Mouse (Mus musculus) frontal cortex, postnatal 10 days (tissue): ENCODE measurements at regions not wholly inside any gene's neighbourhood (a gene's known extent, or its start where the extent isn't known, plus 50 kb on each side); places are given as distances from the start of the nearest gene placed in this dataset.

ENCODE experiments used
- DNase-seq, 2 experiments: peaks; one replicate each; pipeline ENCODE4 v3.0.0; 2022; ENCODE audit warnings: low spot score in 2 of 2, mixed read lengths in 1 of 2

DNA sequence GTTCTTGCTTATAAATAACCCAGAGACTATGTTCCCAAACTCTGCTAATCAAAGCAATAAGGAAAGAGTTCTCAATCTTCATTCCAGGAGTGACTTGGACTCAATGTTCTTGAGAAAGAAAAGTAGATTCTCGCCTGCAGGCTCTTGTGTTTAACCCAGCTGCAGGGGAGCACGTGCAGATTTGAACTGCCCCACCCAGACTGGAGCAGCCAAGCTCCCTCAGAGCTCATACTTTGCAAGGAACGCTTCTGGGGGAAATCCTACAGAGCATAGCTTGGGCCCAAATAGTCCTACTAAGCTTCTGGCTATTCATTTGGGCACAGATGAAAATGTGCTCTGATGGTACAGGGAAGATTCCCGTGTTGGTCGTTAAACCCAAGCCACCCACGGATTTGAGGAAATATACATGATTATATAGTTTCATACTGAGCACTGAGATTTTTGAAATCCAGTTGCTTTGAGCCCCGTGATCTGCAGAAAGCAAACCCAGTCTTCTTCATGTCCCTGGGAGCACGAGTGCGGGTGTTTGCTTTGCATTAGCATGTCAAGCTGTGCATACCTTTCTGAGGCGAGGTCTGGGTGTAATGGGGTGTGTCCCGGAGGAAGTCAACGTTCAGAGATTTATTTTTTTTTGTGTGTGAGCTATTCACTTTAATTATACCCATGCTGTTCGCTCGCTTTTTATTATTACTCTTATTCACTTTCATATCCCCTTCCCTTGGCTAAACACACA is 99.1 kb upstream of the Trp63 start:
- no peak for DNase-seq

DNA sequence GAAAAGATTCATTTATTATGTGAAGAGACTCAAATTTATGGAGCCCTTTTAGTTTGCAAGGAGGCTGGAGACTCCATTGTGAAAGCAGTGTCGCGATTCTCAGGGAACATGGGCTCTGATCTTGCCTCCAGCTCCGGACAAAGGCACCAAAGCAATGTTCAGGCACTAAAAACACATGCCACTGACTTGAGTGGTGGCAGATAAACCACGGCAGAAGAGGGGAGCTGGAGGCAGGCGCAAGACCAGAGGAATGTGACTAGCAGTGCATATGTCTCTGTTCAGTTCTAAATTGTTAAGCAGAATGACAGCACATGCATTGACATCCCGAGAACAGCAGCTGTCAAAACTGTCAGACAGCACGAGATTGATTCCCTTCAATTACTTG is 98.5 kb upstream of the Trp63 start:
- no peak for DNase-seq

DNA sequence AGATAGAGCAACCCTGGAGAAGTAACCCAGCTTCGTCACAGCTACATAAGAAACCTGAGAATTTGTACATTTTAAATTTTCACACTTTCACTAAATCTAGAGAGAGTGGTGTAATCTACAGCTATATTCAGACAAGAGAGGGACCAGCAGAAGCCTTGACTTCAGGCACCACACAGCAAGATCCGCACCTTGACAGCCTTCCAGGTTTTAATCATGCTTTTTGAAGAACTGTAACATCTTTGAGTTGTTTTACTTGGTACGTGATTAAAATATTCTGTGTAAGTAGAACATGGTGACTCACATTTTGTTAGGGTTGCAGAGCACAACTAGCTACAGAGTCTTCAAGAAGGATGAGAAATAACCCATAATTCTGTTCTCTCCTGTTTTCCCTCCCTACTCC is 97.6 kb upstream of the Trp63 start:
- peak in 1 of 2 experiments; percentile 13 for DNase-seq

DNA sequence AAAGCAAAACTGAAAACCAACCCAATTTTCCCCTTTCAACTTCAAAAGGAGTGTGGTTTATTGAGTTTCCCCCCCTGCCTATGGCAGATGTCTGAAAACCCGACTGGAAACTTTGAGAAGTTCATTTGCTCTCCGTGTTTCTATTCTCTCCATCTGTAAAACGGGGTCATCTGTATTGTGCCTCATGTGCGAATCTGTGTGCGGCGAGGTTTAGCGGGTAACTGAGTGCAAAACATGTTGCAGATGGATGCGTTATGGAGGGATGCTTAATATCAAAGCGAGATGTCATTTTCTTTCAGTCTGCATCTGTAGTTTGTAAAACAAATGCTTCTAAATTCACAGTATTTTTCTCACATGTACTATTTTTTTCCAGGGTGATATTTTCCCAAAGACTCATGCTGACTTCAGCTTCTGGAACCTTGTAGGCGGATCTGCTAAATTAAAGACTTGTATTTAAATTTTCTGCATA is 95.7 kb upstream of the Trp63 start:
- DNase-seq, result peak in 1 of 2 experiments; percentile 10

DNA sequence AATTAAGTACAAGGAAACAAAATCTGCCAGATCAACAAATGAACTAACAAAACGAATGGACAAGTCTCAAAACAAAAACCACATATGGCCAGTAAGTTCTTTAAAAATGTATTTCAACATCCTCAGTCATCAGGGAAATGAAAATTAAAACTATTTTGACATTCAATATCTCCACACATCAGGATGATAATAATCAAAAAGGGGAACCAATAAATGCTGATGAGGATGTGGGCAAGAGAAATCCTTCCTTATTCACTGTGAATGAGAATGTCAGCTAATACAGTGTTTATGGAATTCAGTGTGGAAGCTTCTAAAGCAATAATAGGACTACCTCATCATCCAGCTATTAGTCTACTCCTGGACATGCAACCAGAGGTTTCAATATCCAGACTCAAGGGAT is 86.1 kb upstream of the Trp63 start:
- no peak for DNase-seq

DNA sequence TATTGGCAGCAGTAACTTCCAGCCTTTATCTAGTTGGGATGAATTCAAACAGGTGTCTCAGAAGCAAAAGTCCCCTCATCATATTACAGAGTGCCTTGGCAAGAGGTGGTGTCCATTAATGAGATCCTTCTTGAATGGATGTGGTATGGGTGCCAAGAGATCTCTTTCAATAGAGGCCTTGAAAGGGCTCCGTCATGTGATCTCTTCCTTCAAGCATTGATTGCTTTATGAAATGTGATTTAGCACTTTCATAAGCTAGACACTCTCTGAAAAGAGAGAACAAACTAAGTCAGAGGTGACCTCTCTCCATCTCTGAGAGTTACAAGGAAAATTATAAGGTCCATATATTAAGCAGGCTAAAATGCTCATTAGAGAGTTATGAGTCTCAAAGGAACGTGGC is 80.4 kb upstream of the Trp63 start:
- no peak for DNase-seq

DNA sequence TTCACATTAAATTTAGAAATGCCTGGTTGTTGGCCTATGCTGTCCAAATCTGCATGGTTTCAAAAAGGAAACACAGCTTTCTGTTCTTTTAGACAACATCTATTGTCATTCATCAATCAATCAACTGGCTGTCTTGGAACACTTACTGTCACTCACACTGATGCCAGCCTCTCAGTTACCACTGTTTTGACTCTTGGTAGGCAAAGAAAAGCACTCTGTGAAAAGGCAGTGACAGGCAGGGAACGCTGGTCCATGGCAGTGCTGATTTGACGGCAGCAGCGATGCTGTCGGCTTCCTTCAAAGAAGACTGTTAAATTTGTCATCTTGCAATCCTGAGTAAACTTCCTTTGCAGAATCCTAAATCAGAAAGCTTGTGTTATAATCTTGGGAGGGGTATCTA is 68.3 kb upstream of the Trp63 start:
- no peak for DNase-seq

DNA sequence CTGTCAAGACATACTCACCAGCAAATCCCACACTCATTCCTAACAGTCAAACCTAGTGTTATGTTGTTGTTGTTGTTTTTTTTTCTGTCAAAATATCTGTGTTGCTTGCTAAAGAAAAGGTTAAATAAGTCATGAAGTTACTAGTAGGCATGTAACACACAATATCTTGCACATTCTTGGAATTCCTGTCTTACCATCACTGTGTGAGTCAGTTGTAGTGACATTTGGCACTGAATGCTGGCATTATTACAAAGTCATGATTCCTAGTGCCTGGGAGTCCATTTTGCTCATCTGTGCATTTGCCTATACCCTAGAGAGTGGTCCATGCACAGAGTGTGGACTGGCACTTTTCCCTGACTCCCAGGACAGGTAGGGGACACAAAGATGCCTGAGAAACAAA is 67.9 kb upstream of the Trp63 start:
- no peak for DNase-seq

DNA sequence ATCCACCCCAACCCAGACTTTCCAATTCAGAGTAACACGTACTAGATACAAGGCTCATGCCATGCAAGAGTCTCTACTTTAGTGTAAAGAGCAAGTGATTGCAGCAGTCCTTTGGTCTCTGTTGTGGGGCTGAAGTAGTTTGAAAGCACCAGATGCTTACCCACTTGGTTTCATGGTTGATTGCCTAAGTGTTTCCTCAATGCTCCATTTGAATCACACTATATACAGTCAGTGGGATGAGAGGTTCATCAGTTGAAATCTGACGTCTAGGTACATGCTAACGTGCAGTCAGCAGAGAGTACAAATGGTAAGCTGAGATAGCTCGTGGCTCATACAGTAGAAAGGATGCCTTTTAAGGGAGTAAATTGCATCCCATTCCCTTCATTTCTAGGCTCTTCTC is 64.7 kb upstream of the Trp63 start:
- DNase-seq, result no peak

DNA sequence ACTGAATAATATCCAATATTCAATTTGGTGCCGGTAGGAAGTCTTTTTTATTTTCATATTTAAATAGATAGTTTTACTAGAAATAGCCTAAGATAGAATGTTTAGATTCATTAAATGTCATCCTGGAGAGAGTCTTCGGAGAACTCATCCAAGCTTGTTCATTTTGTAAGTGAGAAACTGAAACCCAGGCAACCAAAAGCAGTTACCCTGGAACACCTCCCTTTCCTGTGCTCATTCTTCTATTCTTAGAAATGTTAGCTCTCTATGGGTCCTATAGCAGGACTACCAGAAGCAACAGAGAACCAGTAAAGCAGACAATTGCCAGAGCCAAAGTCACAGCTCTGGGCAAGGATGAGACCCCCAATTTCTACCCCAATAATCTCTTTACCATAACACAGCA is 60.9 kb upstream of the Trp63 start:
- DNase-seq, result peak in 1 of 2 experiments; percentile 3

DNA sequence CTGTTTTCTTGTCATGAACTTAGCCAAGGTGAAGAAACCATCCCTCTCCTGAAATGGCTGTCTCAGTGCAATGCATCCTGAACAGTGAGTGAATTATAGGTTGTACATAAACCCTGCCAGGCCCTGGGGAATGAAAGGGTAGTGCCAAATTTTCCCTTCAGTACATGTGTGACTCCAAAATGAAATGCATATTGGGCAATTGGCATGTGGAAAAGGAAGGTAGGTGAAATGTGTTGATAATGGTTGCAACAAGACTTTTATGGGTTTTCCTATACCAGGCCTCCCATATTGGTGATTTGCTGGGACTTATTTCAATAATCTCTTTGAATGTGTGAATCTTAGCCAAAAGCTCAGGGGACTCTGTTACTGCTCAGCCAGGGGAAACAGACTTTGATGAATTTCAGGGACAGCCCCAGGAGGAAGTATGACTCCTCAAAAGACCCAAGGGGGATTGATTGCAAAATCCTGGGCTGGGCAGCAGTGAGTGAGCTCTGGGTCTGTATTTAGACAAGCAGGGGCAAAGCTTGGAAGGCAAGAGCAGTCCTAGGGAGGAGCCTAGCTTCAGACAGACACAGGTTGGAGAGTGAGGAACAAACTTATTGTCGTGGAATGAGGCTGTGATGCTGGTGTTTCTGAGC is 59.5 kb upstream of the Trp63 start:
- DNase-seq, result no peak

DNA sequence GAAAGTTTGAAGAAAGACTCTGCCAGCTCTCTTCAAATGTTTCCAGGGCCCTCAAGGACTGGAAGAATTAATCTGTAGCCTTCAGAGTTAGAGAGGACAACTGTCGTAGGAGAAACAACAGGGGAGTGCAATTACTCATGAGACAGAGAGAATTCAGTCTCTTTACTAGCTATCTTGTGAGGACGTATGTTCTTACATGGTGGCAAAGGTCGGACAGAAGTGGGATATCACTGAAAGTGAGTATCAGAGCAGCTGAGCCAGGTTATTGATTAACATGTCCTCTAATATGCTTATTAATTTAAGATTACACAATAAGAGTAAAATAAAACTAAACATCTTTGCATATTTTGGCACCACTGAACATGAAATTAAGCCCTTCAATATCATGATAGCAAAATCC is 53.8 kb upstream of the Trp63 start:
- no peak for DNase-seq

DNA sequence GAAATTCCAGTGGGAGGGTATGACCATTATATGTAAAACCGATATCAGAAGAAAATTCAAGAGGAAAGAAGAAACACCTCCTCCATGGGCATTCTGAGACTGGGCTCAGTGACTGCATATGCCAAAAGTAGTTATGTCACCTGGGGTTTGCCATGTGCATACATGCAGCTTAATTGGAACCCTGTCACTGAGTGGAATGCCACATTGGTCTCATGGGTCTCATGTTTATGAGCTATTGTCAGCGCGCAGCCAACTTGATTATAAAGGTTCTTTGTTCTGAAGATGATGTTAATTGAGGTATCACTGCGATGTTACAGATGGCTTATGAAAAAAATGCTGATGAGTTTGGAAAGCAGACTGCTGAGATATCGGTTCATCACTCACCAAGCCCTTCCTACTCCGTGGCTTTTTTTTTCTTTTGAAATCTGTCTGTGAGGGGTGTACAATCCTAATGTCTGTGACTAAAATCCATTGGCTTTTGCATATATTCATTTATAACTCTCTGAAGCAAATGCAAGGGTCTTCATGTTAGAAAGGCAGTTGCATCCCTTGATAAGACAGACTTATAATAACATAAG is 52.3 kb upstream of the Trp63 start:
- DNase-seq, result no peak
